Mouse (Mus musculus): ENCODE measurements around the gene Apmap.

Apmap gene

DNA sequence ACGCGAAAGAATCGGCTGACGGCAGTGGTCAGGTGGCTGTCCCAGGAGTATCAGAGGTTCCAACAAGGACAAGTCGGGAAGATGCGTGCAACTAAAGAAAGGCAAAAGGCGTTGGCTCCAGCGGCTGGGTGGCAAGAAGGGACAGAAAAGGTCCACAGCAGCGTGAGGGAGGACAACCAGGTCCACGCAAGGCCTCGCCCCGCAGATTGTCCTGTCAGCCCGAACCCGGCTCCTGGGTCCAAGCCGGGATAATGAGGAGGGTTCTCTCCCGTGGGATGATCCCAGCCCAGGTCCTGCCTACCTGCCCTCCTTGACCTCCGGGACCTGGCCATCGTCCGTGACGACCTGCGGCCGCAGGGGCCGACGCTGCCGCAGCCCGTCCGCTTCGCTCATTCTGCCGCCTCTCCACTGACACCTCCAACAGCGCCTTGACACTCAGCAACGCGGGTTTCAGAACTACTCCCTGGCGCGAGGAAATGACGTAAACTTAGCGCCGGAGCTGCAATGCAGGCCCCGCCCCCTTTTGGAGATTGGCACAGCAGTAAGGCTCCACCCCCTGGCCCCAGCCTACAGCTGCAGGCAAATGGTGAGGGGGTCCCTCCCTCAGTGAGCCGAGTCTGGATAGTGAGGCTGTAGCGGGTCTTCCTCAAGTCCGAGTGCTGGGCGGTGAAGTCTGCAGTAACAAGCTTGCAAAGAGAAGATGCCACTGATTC, at the start of gene Apmap:
Apmap (minus strand) TSS at position 481 of the 713 bp plus-strand sequence.
- Histone ChIP-seq H3K4me3 (replicated peaks; ENCODE audit: low read length) (peak within 1 kb of the TSS; percentile 98), H3K9me3 (ENCODE audit: low read length) (no peaks in the 10 kb centered on the region), H3K36me3 (ENCODE audit: insufficient read depth, low read length) (no peaks in the 10 kb centered on the region; the same call in 1 of the 2 replicates), H3K27me3 (ENCODE audit: insufficient read depth, low read length) (0 out of 2 replicates have a peak, but pooled peaks cover 3% of the 10 kb centered on the region), H3K4me1 (replicated peaks; ENCODE audit: low read depth, low read length) (peaks cover 19% of the 10 kb centered on the region)
- TF ChIP-seq NANOG (IDR thresholded peaks at IDR 0.05; ENCODE audit: borderline replicate concordance, low read length) = no peak
- TF ChIP-seq POU5F1 (IDR thresholded peaks at IDR 0.05; ENCODE audit: borderline replicate concordance, low read length) = no peak
- no peak for TF ChIP-seq CTCF (conservative IDR thresholded peaks at IDR 0.05; ENCODE audit: low read length)

DNA sequence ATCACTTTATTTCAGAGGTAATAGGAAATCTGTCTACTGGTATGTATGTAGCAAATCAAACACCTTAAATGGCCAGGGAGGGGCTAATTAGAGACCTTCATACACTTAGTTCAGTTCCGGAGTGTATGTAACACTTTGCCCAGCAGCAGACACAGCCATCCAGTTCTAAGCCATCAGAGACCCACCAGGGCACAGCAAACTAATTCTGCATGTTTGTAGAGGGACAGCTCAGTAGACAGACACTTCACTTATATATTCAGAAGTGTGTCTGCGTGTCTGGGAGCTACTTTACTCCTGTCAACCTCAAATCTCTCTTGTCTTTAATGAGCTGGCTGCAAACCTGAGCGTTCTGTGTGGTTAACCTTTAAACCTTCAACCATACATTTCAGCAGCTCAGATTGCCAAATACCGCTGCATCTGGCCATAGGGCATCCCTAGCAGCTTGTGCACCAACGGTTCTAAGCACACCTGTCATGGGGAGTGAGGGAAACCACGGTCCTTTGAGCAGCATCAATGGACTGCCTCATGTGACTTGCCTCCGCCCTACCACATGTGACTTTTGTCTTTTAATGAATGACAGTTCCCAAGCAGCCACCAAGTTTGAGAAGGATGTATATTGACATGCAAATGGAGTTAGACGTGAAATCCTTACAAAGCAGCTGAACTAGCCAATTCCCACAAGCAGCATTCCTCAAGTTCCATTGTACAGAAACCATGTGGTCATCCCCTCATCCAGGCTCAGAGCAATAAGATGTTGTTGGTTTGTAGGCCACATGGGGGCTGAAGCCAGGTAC, 48.8 kb upstream of the Apmap start:
- Histone ChIP-seq H3K9me3 (ENCODE audit: low read length) (peaks cover 3% of the 10 kb centered on the region), H3K4me3 (replicated peaks; ENCODE audit: low read length) (no peak overlapping the region), H3K27me3 (ENCODE audit: insufficient read depth, low read length) (no peaks in the 10 kb centered on the region), H3K36me3 (ENCODE audit: insufficient read depth, low read length) (no peaks in the 10 kb centered on the region), H3K4me1 (replicated peaks; ENCODE audit: low read depth, low read length) (peaks cover 59% of the 10 kb centered on the region)
- TF ChIP-seq POU5F1 (IDR thresholded peaks at IDR 0.05; ENCODE audit: borderline replicate concordance, low read length) = no peak
- no peak for TF ChIP-seq CTCF (conservative IDR thresholded peaks at IDR 0.05; ENCODE audit: low read length)
- no peak for TF ChIP-seq NANOG (IDR thresholded peaks at IDR 0.05; ENCODE audit: borderline replicate concordance, low read length)

DNA sequence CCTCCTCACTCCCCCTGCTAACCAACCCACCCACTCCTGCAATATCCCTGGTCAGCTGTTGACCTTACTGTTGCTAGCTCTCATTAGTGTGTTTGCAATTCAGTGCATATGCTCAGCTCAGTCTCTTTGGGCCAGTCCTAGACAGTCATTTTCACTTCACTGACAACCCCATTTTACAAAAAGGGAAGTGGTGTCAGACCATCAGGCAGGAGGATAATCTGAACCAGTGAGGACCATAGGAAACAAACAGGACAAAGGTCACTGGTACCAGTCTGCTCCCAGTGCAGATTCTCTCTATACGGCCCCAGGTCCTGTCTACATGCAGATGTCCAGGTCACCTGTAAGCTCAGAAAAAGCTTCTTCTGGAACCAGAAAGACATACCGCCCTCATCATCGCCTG, 47.7 kb upstream of the Apmap start:
- peaks cover 56% of the 10 kb centered on the region for H3K4me1 ChIP-seq (replicated peaks; ENCODE audit: low read depth, low read length)
- peaks cover 3% of the 10 kb centered on the region for H3K9me3 ChIP-seq (ENCODE audit: low read length)
- no peaks in the 10 kb centered on the region for H3K36me3 ChIP-seq (ENCODE audit: insufficient read depth, low read length)
- TF ChIP-seq CTCF (conservative IDR thresholded peaks at IDR 0.05; ENCODE audit: low read length) = no peak
- no peak for TF ChIP-seq NANOG (IDR thresholded peaks at IDR 0.05; ENCODE audit: borderline replicate concordance, low read length)
- TF ChIP-seq POU5F1 (IDR thresholded peaks at IDR 0.05; ENCODE audit: borderline replicate concordance, low read length) = no peak
- no peaks in the 10 kb centered on the region for H3K27me3 ChIP-seq (ENCODE audit: insufficient read depth, low read length)
- H3K4me3 ChIP-seq (replicated peaks; ENCODE audit: low read length) = no peak overlapping the region

DNA sequence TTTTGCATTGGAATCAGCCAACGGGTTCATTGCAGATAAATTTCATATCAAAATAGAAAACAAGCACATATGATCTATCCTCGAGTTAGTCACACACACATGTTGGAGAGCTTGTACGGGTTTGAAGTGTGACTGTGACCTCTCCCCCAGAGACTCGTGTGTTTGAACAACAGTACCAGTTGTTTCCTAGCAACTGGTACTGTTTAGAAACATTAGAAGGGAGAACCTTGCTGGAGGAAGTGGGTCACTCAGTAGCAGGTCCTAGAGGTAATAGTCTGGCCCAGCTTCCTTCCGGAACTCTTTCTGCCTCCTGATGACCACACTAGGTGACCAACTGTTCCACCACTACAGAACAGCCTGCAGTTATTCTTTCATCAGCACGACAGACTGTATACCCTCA, 46.9 kb upstream of the Apmap start:
- Histone ChIP-seq H3K4me3 (replicated peaks; ENCODE audit: low read length) (no peak overlapping the region), H3K36me3 (ENCODE audit: insufficient read depth, low read length) (no peaks in the 10 kb centered on the region), H3K27me3 (ENCODE audit: insufficient read depth, low read length) (no peaks in the 10 kb centered on the region), H3K9me3 (ENCODE audit: low read length) (peaks cover 3% of the 10 kb centered on the region), H3K4me1 (replicated peaks; ENCODE audit: low read depth, low read length) (peaks cover 56% of the 10 kb centered on the region)
- no peak for TF ChIP-seq POU5F1 (IDR thresholded peaks at IDR 0.05; ENCODE audit: borderline replicate concordance, low read length)
- no peak for TF ChIP-seq CTCF (conservative IDR thresholded peaks at IDR 0.05; ENCODE audit: low read length)
- no peak for TF ChIP-seq NANOG (IDR thresholded peaks at IDR 0.05; ENCODE audit: borderline replicate concordance, low read length)

DNA sequence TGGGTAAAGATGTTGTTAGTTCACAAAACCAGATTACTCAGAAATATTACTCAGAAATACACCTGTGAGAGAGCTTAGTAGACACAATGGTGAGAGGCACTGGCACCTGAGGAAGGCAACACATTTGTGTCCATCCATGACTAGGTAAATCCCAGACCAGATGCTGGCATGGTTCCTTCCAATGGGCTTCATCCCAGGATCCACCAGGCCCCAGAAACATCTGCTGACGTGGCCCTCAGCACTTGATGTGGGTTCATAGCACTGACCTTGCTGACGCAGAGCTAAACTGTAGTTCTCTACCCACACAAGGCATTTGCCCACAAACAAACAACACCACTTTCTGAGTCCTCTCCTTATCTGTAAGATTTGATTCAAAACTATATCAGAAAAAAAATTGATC, 46.4 kb upstream of the Apmap start:
- Histone ChIP-seq H3K36me3 (ENCODE audit: insufficient read depth, low read length) (no peaks in the 10 kb centered on the region), H3K4me1 (replicated peaks; ENCODE audit: low read depth, low read length) (peaks cover 56% of the 10 kb centered on the region), H3K4me3 (replicated peaks; ENCODE audit: low read length) (no peak overlapping the region), H3K9me3 (ENCODE audit: low read length) (peaks cover 3% of the 10 kb centered on the region), H3K27me3 (ENCODE audit: insufficient read depth, low read length) (0 out of 2 replicates have a peak, but pooled peaks cover under 1% of the 10 kb centered on the region)
- TF ChIP-seq NANOG (IDR thresholded peaks at IDR 0.05; ENCODE audit: borderline replicate concordance, low read length) (no peak), POU5F1 (IDR thresholded peaks at IDR 0.05; ENCODE audit: borderline replicate concordance, low read length) (no peak), CTCF (conservative IDR thresholded peaks at IDR 0.05; ENCODE audit: low read length) (no peak)

DNA sequence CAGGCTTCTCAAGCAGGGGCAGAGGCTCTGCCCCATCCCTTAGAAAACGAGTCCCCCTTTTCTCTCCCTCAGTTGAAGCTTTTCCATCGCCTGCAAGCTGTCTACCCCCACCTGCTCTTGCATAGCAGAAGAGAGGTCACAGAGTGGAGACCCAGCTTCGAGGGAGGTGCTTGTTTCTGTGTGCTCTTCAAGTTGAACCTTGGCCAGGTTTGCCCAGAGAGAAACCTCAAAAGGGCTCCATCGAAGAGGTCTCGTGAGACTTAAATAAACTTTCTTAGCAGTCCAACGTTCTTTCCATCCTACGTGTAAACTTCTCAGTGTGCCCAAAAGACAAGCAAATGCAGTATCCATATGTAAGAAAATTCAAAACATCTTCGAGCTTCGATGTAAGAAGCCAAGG, 43.0 kb upstream of the Apmap start:
- peaks cover 57% of the 10 kb centered on the region for H3K4me1 ChIP-seq (replicated peaks; ENCODE audit: low read depth, low read length)
- H3K4me3 ChIP-seq (replicated peaks; ENCODE audit: low read length) = no peak overlapping the region
- no peaks in the 10 kb centered on the region for H3K9me3 ChIP-seq (ENCODE audit: low read length)
- TF ChIP-seq NANOG (IDR thresholded peaks at IDR 0.05; ENCODE audit: borderline replicate concordance, low read length) = no peak
- no peak for TF ChIP-seq POU5F1 (IDR thresholded peaks at IDR 0.05; ENCODE audit: borderline replicate concordance, low read length)
- no peak for TF ChIP-seq CTCF (conservative IDR thresholded peaks at IDR 0.05; ENCODE audit: low read length)
- peaks cover 6% of the 10 kb centered on the region; the same call in 1 of the 2 replicates for H3K27me3 ChIP-seq (ENCODE audit: insufficient read depth, low read length)
- no peaks in the 10 kb centered on the region for H3K36me3 ChIP-seq (ENCODE audit: insufficient read depth, low read length)

DNA sequence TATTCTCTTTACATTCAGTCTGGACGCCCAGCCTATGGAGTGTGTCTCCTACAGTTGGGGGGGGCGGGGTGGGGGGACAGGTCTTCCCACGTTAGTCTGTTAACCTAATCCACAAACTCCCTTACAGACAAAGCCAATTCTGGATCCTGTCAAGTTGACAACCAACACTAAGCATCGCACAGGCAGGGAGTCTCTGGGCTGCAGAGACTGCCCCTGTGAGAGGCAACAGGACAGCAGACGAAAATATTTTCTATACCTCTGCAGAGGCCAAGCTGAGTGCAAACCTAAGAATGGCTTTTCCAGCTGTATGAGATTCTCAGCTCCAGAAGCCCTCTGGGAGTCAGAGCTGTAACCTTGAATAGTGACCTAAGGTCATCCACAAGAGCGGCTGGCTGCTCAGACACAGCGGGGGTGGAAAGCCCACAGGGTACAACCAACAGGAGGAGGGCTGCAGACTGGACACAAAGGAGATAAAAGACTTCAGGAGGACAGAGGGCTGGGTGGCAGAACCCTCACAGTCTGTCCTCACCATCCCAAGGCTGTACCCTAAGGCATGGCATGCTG, 42.2 kb upstream of the Apmap start:
- H3K36me3 ChIP-seq (ENCODE audit: insufficient read depth, low read length) = no peaks in the 10 kb centered on the region
- TF ChIP-seq POU5F1 (IDR thresholded peaks at IDR 0.05; ENCODE audit: borderline replicate concordance, low read length) (no peak), CTCF (conservative IDR thresholded peaks at IDR 0.05; ENCODE audit: low read length) (no peak), NANOG (IDR thresholded peaks at IDR 0.05; ENCODE audit: borderline replicate concordance, low read length) (peak; percentile 13; the same call in 1 of the 2 replicates)
- peaks cover 52% of the 10 kb centered on the region for H3K4me1 ChIP-seq (replicated peaks; ENCODE audit: low read depth, low read length)
- H3K27me3 ChIP-seq (ENCODE audit: insufficient read depth, low read length) = peaks cover 6% of the 10 kb centered on the region; the same call in 1 of the 2 replicates
- no peak overlapping the region for H3K4me3 ChIP-seq (replicated peaks; ENCODE audit: low read length)
- no peaks in the 10 kb centered on the region for H3K9me3 ChIP-seq (ENCODE audit: low read length)

DNA sequence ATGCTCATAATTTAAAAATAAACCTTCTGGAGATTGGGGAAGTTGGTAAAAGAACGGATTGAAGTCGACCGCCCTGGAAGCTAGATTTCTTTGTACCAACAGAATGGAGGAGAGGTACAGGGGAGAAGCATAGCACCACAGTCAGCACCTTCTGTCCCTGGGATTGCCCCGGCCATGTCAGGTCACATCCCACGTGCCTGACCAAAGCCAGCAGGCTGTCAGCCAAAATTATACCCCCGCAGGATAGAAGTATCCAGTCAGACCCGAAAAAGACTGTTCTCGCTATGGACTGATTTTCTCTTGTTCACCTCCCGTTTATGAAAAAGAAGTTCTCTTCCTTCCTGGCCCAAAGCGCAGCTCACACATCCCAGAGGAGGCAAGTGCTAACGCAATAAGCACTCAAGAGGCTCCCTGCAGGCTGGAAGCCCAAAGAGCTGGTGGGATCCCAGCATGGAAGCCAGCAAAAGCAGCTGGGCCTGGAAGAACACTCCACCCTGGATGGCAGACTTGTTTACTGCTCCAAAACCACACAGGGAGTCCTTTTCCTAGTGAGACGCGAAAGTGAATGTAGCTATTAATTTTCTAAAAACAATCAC, 40.0 kb upstream of the Apmap start:
- Histone ChIP-seq H3K36me3 (ENCODE audit: insufficient read depth, low read length) (no peaks in the 10 kb centered on the region), H3K4me3 (replicated peaks; ENCODE audit: low read length) (peak overlapping the region; percentile 37; the same call in 1 of the 2 replicates), H3K4me1 (replicated peaks; ENCODE audit: low read depth, low read length) (peaks cover 62% of the 10 kb centered on the region), H3K27me3 (ENCODE audit: insufficient read depth, low read length) (peaks cover 6% of the 10 kb centered on the region; the same call in 1 of the 2 replicates), H3K9me3 (ENCODE audit: low read length) (no peaks in the 10 kb centered on the region)
- TF ChIP-seq NANOG (IDR thresholded peaks at IDR 0.05; ENCODE audit: borderline replicate concordance, low read length) = no peak
- no peak for TF ChIP-seq POU5F1 (IDR thresholded peaks at IDR 0.05; ENCODE audit: borderline replicate concordance, low read length)
- no peak for TF ChIP-seq CTCF (conservative IDR thresholded peaks at IDR 0.05; ENCODE audit: low read length)
